Mouse (Mus musculus): Measurements from ENCODE around the gene Bmp7. TPM values are rescaled to one million over a fixed set of nuclear protein-coding genes. Genes with fewer than 3 reads are reported as not detected.

Bmp7 gene
- 10 to 100 TPM; 12.8 to 13.9 TPM for total RNA-seq (2021)
- long read RNA-seq, experiment 1, transcript Bmp7-201 (7 exons, 3,670 nt) = major isoform, 21 of 25 reads
- long read RNA-seq, experiment 1, partial matches to known transcripts = 1 of 25 reads
- long read RNA-seq, experiment 1, other reads (novel, unspliced or antisense) = 3 of 25 reads
- long read RNA-seq, experiment 2, transcript Bmp7-201 (7 exons, 3,670 nt) = major isoform, 15 of 20 reads
- long read RNA-seq, experiment 2, partial matches to known transcripts = 2 of 20 reads
- long read RNA-seq, experiment 2, other reads (novel, unspliced or antisense) = 3 of 20 reads

DNA sequence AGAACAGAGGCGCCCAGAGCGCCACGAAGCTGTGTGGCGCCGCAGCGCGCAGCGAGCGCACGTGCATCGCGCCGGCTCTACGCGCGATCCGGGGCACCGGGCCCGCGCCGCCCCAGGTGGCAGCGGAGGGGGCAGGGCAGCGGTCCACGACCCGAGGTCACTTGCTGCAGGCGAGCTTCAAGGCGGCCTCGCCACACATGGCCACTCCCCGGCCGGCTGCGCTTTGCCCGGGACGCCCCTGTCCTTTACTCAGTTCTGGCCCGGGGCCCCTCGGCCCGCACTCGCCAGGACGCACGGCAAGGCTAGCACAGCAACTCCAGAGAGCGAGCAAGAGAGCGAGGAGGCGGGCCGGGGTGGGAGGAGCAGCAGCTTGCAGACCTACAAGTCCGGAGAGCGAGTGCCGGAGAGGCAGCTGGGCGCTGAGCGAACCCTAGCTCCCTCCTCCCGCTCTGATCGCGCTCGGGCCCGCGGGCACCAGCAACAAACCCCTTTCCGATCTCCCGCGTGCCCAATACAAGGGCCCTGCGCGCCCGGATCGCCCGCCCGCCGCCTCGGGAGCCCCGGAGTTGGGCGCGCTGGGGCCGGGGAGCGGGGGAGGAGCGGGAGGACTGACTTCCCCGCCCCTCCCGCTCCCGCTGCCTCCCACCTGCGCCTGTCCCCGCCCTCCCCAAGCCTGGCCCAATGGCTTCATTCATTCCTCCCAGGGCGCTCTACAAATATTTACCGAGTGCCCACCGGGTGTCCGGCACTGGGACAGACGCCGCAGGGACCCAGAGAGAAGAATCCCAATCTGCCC is at the start of gene Bmp7:
Gene Bmp7 (minus strand): TSS at position 319 of the 796 bp plus-strand sequence.
- peak; percentile 25 to 60 for DNase-seq (ENCODE audit: low spot score in 2 of 2)

DNA sequence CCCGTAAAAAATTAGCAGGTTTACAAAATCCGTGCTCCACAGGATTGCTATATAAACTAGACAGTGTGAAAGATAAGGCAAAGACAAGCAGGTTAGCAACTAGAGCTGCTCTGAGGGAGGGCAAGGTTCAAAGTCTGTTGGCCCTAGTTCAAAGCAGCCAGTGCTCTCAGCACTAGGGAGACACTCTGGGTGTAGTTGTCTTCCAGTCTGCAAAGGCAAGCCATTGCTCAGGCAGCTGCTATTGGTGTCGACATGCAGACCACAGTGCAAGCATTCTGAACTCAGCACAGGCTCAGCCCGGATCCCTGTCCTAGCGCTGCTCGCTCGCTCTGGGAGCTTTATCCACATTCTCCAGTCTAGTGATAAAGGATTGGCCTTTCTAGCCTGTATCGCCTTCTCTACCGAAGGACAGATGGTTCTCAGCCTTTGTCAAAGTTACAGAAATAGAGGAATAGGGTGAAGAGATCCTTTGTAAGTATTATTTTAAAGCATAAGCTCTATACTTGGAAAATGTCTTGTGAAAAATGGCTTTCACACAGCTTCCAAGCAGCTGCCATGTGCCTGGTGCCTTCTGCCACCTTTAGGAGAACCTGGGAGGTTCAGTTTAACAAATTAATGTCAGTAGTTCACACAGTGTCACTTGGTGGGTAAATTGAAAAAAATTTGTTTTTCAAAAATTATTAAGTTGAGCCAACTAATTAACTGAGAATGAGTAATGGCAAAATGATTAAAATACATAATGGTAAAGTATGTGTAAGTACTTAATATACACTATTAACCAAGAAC is 42.8 kb upstream of the Bmp7 start:
- no peak for DNase-seq (ENCODE audit: low spot score in 2 of 2)

DNA sequence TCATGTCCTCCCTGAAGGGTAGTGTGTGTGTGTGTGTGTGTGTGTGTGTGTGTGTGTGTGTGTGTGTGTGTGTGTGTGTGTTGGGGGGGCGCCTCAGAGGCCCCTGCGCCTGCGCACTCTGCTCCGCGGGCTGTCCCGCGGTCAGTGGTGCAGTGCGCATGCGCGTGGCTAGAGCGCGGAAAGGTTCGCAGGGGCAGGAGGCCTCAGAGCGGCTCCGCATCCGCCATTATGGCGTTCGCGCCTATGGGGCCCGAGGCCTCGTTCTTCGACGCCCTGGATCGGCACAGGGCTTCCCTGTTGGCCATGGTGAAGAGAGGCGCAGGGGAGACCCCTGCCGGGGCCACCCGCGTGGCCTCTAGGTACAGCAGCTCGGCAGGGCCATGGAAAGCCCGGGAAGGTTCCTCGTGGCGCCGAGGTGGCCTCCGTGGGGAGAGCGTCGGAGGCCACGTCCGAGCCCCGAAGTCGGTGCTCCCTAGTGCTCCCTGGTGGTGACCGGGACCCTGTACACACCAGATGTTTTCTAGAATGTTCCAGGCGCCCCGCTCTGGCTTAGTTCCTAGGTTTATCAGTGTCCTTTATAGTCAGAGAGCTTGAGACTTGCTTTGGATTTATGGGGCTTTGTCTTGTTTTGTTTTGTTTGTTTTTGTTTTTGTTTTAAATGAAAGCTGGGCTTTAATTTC is 39.7 kb upstream of the Bmp7 start:
- DNase-seq (ENCODE audit: low spot score in 2 of 2) = no peak

DNA sequence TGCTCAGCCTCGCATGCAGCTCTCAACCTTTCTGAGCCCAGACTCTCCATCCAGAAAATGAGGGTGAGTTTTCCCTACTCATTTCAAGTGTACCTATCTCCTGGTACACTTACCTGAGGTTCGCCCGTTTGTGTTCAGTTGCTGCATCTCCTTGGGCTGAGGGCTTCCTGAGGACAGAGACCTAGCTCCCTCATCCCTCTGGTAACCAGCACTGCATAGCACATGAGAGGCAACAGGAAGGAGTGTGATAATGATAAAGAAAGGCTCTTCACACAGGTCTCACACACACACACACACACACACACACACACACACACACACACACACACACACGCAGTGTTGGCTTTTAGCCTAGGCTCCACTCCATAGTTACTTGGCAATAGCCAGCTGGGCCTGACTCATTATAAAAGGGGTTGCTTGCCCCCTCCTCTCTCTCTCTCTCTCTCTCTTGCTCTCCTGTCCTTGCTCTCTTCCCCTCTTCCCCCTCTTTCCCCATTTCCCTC is 38.1 kb upstream of the Bmp7 start:
- DNase-seq (ENCODE audit: low spot score in 2 of 2) = no peak

DNA sequence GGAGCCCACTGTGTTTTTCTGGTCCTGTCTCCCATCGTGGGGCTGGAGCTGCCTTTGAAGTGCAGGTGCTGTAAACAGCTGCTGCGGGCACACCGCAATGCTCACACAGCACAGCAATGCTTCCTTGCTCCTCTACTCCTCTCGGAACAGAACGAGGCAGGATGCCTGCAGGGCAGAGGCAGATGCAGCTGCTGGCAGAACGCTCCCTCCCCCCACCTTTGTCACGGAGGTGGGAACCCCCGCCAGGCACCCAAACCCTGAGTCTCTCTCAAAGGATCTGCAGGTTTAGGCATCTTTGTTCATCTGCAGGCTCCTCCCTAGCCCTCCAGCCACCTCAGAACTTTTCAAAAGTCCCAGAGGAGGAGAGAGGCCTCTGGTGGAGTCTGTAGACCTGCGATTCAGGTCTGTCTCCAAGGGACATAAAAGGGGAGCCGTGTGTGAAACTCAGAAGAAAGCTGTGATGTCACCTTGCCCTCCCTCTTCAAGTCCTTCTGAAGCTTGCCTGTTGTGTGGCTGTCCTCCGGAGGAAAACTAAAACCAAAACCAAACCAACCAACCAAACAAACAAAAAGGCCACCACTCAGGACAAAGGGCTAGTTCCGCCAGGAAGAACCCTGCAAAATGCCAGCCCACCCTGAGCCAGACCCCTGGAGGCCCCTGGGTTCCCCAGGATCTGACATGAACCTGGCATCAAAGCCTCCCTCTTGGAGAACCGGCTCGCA is 37.4 kb upstream of the Bmp7 start, which contains the start of gene Spo11:
Gene Spo11 (plus strand): TSS at position 292 of the 722 bp plus-strand sequence.
- no peak for DNase-seq (ENCODE audit: low spot score in 2 of 2)

DNA sequence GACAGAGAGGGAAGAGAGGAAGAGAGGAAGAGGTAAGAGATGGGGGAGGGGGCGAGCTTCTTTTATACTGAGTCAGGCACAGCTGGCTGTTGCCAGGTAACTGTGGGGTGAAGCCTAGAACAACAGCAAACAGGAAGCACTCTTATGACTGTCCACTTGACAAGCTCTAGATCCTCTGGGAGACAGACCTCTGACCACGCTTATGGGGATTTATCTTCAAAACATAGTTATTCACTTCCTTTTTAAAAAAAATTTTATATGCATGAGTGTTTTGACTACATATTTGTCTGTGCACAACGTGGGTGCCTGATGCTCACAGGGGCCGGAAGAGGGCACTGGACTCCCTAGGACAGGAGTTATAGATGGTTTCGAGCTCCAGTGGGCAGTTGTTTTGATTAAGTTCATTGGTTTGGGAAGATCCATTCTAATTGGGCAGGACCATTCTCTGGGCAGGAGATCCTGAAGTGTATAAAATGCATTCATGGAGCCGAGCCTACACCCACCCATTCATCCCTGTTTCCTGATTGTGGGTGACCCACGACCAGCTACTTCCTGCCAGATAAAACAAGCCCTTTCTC is 36.6 kb upstream of the Bmp7 start:
- no peak for DNase-seq (ENCODE audit: low spot score in 2 of 2)

DNA sequence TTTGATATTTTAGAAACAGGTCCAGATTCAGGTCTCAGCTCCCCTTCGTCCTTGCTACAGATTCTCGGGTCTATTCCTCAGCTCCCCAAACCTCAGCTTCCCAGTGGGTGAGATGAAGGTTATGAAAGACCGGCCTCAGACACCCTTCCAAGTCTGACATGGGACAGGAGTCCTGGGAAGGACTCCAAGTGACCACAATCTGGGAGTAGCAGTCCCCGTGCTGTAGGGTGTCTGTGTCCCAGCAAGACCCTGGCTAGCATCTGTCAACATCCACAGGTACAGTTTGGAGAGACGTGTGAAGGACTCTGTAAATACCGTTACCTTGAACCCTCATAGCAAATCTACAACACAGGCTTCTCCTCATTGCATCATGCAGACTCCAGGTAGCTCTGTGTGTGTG is 35.0 kb upstream of the Bmp7 start:
- no peak for DNase-seq (ENCODE audit: low spot score in 2 of 2)

DNA sequence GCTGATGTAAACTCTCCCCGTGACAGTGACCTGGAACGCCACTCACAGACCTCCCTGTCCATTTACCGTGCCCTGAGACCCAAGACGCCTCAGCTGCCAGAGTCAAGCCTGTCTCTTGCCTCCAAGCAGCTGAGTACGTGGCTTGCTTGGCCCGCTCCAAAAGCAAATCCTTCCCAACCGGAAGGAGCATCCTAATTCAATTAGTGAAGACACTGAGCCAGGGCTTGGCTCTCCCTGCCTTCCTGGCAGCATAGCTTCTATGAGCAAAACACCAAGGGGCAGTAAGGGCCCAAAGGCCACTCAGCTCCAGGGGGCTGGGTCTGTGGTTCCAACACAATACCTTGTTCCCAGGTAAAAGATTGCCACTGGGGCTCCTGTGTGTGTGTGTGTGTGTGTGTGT is 34.6 kb upstream of the Bmp7 start:
- DNase-seq (ENCODE audit: low spot score in 2 of 2) = no peak

DNA sequence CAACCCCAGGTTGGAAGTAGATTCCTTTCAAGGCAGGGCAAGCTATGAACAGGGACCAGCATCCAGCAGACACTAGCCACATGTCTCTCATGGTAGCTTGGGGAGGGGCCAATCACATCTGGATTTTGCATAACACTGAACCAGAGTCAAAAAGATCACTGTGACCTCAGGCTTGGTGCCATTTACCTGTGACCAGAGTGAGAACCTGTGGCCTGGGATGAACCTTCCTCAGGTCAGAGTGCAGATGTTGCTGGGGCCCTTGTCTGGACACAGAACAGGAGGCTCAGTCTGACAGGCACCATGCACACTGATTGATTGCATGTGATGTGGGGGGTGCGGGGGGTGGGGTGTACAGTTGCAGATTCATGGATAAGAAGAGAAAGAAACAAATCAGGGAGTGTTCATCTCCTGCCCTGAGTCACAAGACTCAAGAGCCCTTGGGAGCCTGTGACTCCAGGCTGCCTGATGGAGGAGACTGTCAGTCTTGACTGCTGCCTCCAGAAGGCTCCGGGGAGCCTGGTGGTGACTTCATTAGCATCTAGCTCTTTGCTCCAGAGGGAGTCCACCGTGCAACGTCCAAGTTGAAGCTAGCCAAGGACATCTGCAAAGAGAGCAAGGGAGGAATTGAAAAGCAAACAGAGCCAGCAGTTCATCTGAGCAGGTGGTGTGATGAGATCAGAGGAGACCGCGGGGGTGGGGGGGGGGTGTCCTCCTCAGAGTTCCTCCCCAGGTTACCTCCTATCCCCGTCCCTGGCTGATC is 33.9 kb upstream of the Bmp7 start:
- DNase-seq (ENCODE audit: low spot score in 2 of 2) = no peak

DNA sequence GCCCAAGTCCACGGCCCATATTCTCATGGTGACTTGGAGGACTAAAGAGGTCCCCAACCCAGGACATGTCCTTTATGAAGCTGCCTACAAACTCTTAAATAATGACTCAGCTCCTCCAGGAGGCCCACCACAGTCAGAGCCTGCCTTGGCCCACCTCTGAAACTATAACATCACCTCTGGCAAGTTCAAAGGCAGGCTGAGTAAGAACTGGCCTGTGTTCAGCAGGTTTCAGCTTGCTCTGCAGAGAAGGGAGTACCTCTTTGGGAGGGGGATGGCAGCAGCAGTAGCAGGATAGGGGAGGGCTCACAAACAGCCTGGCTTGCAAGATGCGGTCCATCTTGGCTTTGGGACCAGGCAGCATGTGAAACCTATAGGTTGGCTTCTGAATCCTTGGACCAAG is 31.7 kb upstream of the Bmp7 start:
- DNase-seq (ENCODE audit: low spot score in 2 of 2) = no peak

DNA sequence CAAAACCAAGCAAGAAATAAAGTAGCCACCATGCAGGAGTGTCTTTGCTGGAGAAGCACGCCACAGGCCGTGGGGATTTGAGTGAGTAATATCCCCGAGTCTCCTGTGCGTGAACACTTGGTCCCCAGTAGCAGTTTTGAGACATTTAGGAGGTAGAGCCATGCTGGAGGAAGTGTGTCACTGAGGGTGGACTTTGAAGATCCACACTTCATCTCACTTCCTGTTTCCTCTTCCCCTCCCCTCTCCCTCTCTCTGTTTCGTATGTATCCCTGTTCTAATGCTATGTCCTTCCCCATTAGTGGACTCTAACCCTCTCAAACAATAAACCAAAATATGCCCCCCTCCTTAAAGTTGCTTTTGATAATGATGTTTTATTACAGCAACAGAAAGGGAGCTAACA is 26.4 kb upstream of the Bmp7 start:
- DNase-seq (ENCODE audit: low spot score in 2 of 2) = no peak

DNA sequence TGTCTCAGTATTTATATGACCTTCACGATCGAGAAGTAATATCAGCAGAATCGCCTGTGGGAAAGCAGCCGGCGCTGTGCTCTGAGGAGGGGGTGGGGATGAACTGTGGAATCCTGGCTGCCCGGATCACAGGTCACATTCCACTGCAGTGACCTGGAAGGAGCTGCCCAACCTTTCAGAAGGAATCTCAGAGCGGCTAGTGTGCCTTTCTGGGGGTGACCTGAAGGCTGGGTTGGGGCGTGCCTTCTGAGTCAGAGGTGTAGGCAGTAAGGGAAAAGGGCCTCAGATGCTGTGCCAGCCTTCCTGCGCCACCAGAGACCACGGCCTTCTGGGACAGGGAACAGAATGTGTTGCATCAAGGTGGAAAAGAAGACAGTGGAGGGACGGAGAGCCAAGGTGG is 25.1 kb upstream of the Bmp7 start:
- DNase-seq (ENCODE audit: low spot score in 2 of 2) = no peak

DNA sequence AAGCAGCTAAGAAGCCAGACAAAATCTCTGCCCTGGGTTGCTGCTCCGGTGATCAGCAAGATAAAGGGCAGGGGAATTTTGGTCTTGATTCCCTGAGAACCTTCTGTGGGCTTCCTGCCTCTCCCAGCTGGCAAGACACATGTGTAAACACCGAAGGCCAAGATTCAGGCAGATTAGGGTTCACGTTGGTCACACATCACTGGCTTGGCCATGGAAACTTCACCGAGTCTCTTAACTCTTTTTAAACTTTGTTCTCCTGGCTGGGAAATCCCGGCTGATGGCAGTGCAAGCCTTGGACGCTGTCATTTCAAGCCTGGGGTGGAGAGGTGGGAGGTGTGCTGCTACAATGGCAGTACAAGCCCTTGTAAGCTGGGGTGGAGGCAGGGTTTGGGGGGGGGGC is 21.1 kb upstream of the Bmp7 start:
- DNase-seq (ENCODE audit: low spot score in 2 of 2) = no peak

DNA sequence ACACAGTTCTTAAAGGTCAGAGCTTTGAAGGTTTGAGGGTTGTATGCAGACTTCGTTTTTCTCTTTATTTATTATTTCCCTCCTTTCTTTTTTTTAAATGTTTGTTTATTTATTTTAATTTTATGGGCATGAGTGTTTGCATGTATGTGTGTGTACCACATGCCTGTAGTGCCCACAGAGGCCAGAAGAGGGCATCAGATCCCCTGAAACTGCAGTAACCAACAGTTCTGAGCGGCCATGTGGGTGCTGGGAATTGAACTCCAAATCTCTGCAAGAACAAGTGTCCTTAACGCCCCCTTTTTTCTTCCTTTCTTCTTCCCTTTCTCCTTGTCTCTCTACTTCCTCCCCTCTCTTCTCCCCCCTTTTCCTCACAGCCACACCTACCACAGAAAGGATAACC is 20.2 kb upstream of the Bmp7 start:
- no peak for DNase-seq (ENCODE audit: low spot score in 2 of 2)

DNA sequence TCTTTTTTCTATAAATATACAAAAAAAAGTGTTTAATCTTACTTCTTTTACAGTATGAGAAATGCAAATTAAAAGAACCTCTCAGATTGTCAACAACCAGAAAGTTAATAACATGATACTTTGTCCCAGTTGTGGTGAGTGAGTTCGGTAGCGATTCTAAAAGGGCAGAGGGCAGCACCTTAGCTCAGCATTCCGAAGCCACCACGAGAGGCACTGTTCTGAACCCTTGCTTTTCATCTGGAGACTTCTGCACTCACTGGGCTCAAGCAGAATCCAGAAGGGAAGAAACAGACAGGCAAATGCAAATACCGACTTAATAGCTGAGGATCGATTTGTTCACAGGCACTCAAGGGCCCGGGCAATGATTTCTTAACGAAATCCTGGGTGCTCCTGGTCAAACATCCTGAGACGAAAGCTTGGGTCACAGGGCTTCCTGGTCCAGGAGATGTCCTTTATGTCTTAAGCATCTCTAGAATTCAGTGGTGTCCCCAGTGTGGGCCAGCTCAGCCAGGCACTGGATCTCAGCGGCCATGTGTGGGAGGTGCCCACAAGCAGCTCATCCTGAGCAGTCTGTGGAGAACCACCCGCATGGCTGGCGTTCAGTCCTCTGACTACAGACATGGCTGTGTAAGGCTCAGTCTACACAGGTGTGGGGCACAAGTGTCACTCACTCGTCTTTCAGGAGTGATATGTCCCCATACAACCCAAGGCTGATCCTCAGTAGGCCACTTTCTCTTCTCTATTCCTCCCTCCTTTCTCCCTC is 19.1 kb upstream of the Bmp7 start:
- no peak for DNase-seq (ENCODE audit: low spot score in 2 of 2)

DNA sequence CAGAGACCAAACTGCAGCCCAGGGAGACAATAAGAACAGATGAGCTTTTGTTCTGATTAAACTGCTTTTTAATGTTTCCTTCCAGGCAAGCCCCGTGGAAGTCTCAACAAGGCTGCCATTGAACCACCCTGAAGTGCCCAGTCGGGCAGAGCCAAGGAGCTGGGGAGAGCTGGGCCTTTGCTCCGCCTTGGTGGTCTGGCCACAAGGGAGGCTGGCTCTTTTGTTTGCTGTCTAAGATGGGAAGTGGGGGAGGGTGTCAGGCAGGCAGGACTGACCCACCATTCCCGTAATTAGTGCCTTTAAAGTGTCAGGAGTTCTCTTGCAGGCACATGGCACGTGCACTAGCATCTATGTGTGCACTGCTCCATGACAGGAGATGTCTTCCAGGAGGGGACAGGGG is 18.5 kb upstream of the Bmp7 start:
- no peak for DNase-seq (ENCODE audit: low spot score in 2 of 2)

DNA sequence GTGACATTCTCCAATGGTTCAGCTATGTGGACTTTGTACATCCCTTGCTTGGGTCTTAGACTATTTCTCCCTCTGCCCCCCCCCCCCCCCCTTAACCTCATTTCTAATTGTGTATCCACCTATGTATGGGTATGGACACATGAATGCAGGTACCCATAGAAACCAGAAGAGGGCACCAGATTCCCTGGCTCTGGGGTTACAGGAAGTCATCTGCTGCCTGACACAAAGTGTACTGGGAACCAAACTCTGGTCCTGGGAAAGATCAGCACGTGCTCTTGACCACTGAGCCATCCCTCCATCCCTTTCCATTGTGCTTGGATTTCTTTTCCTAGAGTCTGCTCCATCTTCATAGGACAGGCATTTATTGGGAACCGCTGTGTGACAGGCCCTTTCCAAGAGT is 11.9 kb upstream of the Bmp7 start:
- no peak for DNase-seq (ENCODE audit: low spot score in 2 of 2)

DNA sequence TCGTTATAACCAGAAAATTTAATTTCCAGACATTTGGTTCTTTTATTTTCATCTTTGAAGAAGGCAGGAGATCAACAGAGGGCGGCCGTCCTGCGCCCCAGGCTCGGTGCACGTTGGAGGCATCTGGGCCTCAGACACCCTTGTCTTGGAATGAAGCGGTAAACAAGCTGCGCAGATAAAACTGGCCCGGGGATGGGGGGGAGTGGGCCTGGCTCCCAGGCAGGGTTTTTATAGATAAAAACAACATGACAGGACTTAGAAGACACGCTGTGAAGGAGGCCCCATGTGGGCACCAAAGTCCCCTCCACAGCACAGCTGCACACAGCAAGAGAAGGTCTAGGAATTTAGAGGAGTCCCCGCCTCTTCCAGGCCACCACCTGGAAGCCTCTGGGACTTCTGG is 10.6 kb upstream of the Bmp7 start:
- DNase-seq (ENCODE audit: low spot score in 2 of 2) = no peak
